Mouse (Mus musculus) hindbrain, embryonic 11.5 days (tissue): ENCODE results near the gene Dmd. TPM values are rescaled to one million over a fixed set of nuclear protein-coding genes. Genes with fewer than 3 reads are reported as not detected.

Experiments
- ATAC-seq: fragments of 200-750 bp; cut with Nextera tagmentation; 2 replicates; pipeline ENCODE4 v1.8.0; 2017; ENCODE audit warnings: mild to moderate bottlenecking, moderate TSS enrichment, moderate library complexity; ENCODE audit not compliant: low FRiP score
- DNase-seq: peaks from one replicate; pipeline ENCODE4 v3.0.0-alpha.2; 2015; ENCODE audit warnings: low spot score
- H3K27ac ChIP-seq: fragments of 300-500 bp; sonication (generic); 2 replicates; pipeline ENCODE4 v1.5.1; 2014; ENCODE audit warnings: mild to moderate bottlenecking, low read depth, low read length
- H3K27me3 ChIP-seq: fragments of 300-500 bp; sonication (generic); 2 replicates; pipeline ENCODE4 v1.6.1; 2014; ENCODE audit warnings: mild to moderate bottlenecking, low read length, moderate library complexity, mixed read lengths; ENCODE audit not compliant: control insufficient read depth, insufficient read depth
- H3K36me3 ChIP-seq: fragments of 300-500 bp; sonication (generic); 2 replicates; pipeline ENCODE4 v1.6.1; 2014; ENCODE audit warnings: mild to moderate bottlenecking, low read length, moderate library complexity, mixed read lengths; ENCODE audit not compliant: control insufficient read depth, insufficient read depth
- H3K4me1 ChIP-seq: fragments of 300-500 bp; sonication (generic); replicated peaks from 2 replicates; pipeline ENCODE4 v1.6.1; 2014; ENCODE audit warnings: low read length, mixed read lengths; ENCODE audit not compliant: control insufficient read depth, insufficient read depth
- H3K4me2 ChIP-seq: fragments of 300-500 bp; sonication (generic); replicated peaks from 2 replicates; pipeline ENCODE4 v1.6.1; 2014; ENCODE audit warnings: mild to moderate bottlenecking, low read depth, low read length
- H3K4me3 ChIP-seq: fragments of 300-500 bp; sonication (generic); 2 replicates; pipeline ENCODE4 v1.5.1; 2014; ENCODE audit warnings: low read depth, low read length
- H3K9ac ChIP-seq: fragments of 300-500 bp; sonication (generic); 2 replicates; pipeline ENCODE4 v1.6.1; 2014; ENCODE audit warnings: low read depth, low read length
- H3K9me3 ChIP-seq: fragments of 300-500 bp; sonication (generic); 2 replicates; pipeline ENCODE4 v1.6.1; 2016; ENCODE audit warnings: low read length; ENCODE audit not compliant: control insufficient read depth
- WGBS: fragments of 180-500 bp; shearing (Covaris S2); extraction: QIAGEN DNeasy Blood & Tissue Kit; methylation state at CpG from one replicate; pipeline ENCODE4 v1.1.7; 2014; 5-methylcytosine and 5-hydroxymethylcytosine counted together
- polyA plus RNA-seq: library from polyadenylated mRNA; unstranded; fragments of >200 nt; fragmentation: Nextera tagmentation; extraction: Ambion mirVana; gene quantifications from 2 replicates; pipeline ENCODE4 v1.2.1, GENCODE M21; 2014

Dmd gene
- polyA plus RNA-seq, 1 experiment from 2014 or later = 24.0 TPM

GRCm38 (mm10) chrX:85048141-85049110 is 2099.8 kb downstream of the Dmd start:
- H3K27ac ChIP-seq = no peak overlapping the region
- no peaks in the 10 kb centered on the region for H3K36me3 ChIP-seq
- 15% methylated on average over 27 of the region's 47 CpGs for WGBS
- ATAC-seq (peak; percentile 92), DNase-seq (peak; percentile 59)
- H3K27me3 ChIP-seq = no peaks in the 10 kb centered on the region
- H3K9me3 ChIP-seq = no peaks in the 10 kb centered on the region
- peak overlapping the region; percentile 58 for H3K4me2 ChIP-seq
- H3K4me1 ChIP-seq = no peaks in the 10 kb centered on the region
- peak overlapping the region; percentile 43 for H3K4me3 ChIP-seq
- peak overlapping the region; percentile 44 for H3K9ac ChIP-seq

DNA sequence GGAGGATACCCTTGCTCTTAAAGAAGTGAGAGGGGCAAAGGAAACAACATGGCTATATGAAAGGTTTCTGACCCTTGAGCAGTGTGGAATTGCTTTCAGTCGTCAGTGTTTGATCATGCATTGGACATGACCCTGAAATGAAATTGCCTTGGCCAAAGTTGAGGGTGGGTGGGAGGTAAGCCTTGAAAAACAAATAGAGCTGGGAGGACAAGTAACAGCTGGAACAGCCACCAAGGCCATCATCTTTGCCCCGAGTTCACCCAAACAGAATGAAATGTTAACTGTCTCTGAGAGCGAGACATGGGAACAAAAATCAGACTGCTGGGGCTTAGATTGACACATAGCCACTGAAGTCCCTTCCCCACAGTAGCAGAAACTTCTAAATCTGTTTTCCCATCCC is 2100.9 kb downstream of the Dmd start:
- Histone ChIP-seq H3K27me3 (no peaks in the 10 kb centered on the region), H3K4me1 (no peaks in the 10 kb centered on the region), H3K27ac (no peak overlapping the region), H3K4me2 (no peak overlapping the region), H3K9me3 (no peaks in the 10 kb centered on the region), H3K4me3 (no peak overlapping the region), H3K9ac (no peak overlapping the region), H3K36me3 (no peaks in the 10 kb centered on the region)
- 35% methylated on average over 3 of the region's 3 CpGs for WGBS
- no peak for DNase-seq
- no peak for ATAC-seq

DNA sequence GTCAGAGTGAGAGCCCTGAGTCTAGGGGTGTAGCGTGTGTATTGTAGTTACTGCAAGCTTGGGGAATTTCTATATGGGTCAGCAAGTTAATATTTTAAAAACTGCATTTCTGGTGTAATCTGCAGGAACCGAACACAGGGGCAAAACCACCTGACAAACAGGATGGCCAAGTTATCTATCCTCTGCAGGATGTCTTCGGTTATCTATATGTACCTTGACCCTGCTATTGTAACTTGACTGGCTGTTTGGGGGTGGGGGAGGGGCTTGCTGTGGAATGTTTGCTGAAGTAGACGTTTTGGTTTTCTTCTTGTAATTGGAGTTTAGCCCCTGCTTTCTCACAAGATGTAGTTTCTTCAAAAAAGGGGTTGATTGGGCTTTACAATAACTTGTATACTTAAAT is 2124.9 kb downstream of the Dmd start:
- H3K4me1 ChIP-seq = no peaks in the 10 kb centered on the region
- H3K36me3 ChIP-seq = no peaks in the 10 kb centered on the region
- 67% methylated on average over 4 of the region's 4 CpGs for WGBS
- H3K27me3 ChIP-seq = no peaks in the 10 kb centered on the region
- H3K27ac ChIP-seq = no peak overlapping the region
- DNase-seq (no peak), ATAC-seq (no peak)
- no peak overlapping the region for H3K4me3 ChIP-seq
- no peaks in the 10 kb centered on the region for H3K9me3 ChIP-seq
- H3K9ac ChIP-seq = no peak overlapping the region
- H3K4me2 ChIP-seq = no peak overlapping the region

DNA sequence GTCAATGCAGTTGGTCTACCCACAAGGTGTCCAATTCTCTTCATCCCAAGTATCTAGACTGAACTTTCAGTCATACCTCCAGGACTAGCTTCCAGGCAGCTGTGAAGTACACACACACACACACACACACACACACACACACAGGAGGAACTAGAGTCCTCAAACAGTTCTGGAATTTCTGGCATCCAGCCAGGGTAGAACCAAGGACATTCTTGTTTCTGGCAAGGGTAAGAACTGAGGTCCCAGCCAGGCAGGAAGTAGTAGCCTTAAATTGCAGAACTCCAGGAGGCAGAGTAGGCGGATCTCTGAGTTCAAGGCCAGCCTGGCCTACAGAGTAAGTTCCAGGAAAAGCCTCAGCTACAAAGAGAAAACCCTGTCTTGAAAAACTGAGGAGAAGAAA is 2128.2 kb downstream of the Dmd start:
- Histone ChIP-seq H3K27ac (no peak overlapping the region), H3K4me1 (no peaks in the 10 kb centered on the region), H3K27me3 (no peaks in the 10 kb centered on the region), H3K9me3 (no peaks in the 10 kb centered on the region), H3K9ac (no peak overlapping the region), H3K36me3 (no peaks in the 10 kb centered on the region), H3K4me3 (no peak overlapping the region), H3K4me2 (no peak overlapping the region)
- no peak for DNase-seq
- WGBS = 78% methylated on average over 1 of the region's 1 CpGs
- ATAC-seq = no peak

GRCm38 (mm10) chrX:85077605-85078004 is 2128.9 kb downstream of the Dmd start:
- H3K36me3 ChIP-seq = no peaks in the 10 kb centered on the region
- H3K9ac ChIP-seq = no peak overlapping the region
- H3K4me1 ChIP-seq = no peaks in the 10 kb centered on the region
- ATAC-seq (no peak), DNase-seq (no peak)
- H3K4me3 ChIP-seq = no peak overlapping the region
- no peaks in the 10 kb centered on the region for H3K27me3 ChIP-seq
- WGBS = 44% methylated on average over 1 of the region's 1 CpGs
- no peaks in the 10 kb centered on the region for H3K9me3 ChIP-seq
- H3K27ac ChIP-seq = no peak overlapping the region
- H3K4me2 ChIP-seq = no peak overlapping the region

GRCm38 (mm10) chrX:85079174-85079573 is 2130.5 kb downstream of the Dmd start:
- ATAC-seq (no peak), DNase-seq (no peak)
- no peak overlapping the region for H3K27ac ChIP-seq
- H3K4me1 ChIP-seq = no peaks in the 10 kb centered on the region
- no peak overlapping the region for H3K9ac ChIP-seq
- WGBS = 70% methylated on average over 2 of the region's 2 CpGs
- no peaks in the 10 kb centered on the region for H3K9me3 ChIP-seq
- no peak overlapping the region for H3K4me2 ChIP-seq
- no peaks in the 10 kb centered on the region for H3K36me3 ChIP-seq
- H3K27me3 ChIP-seq = no peaks in the 10 kb centered on the region
- no peak overlapping the region for H3K4me3 ChIP-seq

GRCm38 (mm10) chrX:85084237-85085153 is 2135.8 kb downstream of the Dmd start:
- DNase-seq (no peak), ATAC-seq (no peak)
- Histone ChIP-seq H3K9me3 (no peaks in the 10 kb centered on the region), H3K4me3 (no peak overlapping the region), H3K36me3 (no peaks in the 10 kb centered on the region), H3K9ac (no peak overlapping the region), H3K27me3 (no peaks in the 10 kb centered on the region), H3K4me1 (no peaks in the 10 kb centered on the region), H3K27ac (no peak overlapping the region), H3K4me2 (no peak overlapping the region)
- 63% methylated on average over 8 of the region's 8 CpGs for WGBS

- ATAC-seq = no peak
- H3K4me1 ChIP-seq = no peaks in the 10 kb centered on the region
These were observed 2140.8 kb downstream of the Dmd start for GRCm38 (mm10) chrX:85089506-85089905.

More at GRCm38 (mm10) chrX:85089506-85089905, 2140.8 kb downstream of the Dmd start:
- H3K27me3 ChIP-seq = no peaks in the 10 kb centered on the region
- no peak for DNase-seq
- H3K4me3 ChIP-seq = no peak overlapping the region
- H3K4me2 ChIP-seq = no peak overlapping the region
- no peak overlapping the region for H3K27ac ChIP-seq
- no peak overlapping the region for H3K9ac ChIP-seq
- H3K36me3 ChIP-seq = no peaks in the 10 kb centered on the region
- 66% methylated on average over 7 of the region's 7 CpGs for WGBS
- H3K9me3 ChIP-seq = no peaks in the 10 kb centered on the region
